Mouse (Mus musculus) embryonic facial prominence, embryonic 11.5 days (tissue): ENCODE measurements at regions not wholly inside any gene's neighbourhood (a gene's known extent, or its start where the extent isn't known, plus 50 kb on each side); places are given as distances from the start of the nearest gene placed in this dataset.
A peak's percentile ranks its signal among the peaks of the same experiment; 100 is the strongest.
"Not testable (repeated sequence)": the region's sequence is repeated elsewhere in the genome, so short reads cannot be mapped to it uniquely, and the experiment has no call there.

Experiments used
- ATAC-seq: fragments of 200-750 bp; cut with Nextera tagmentation; replicated peaks from 2 replicates; pipeline ENCODE4 v1.8.0; 2017; ENCODE audit warnings: low read depth; ENCODE audit not compliant: insufficient number of reproducible peaks, low FRiP score, low TSS enrichment
- DNase-seq: peaks from one replicate; pipeline ENCODE4 v3.0.0-alpha.2; 2015; ENCODE audit warnings: low spot score
- H3K27ac ChIP-seq: fragments of 300-500 bp; sonication (generic); replicated peaks from 2 replicates; pipeline ENCODE4 v1.5.1; 2014; ENCODE audit warnings: mild to moderate bottlenecking, low read depth, low read length, control low read depth
- H3K27me3 ChIP-seq: fragments of 300-500 bp; sonication (generic); 2 replicates; pipeline ENCODE4 v1.6.1; 2014; ENCODE audit warnings: mild to moderate bottlenecking, low read length, moderate library complexity, mixed read lengths; ENCODE audit not compliant: control insufficient read depth, insufficient read depth
- H3K36me3 ChIP-seq: fragments of 300-500 bp; sonication (generic); replicated peaks from 2 replicates; pipeline ENCODE4 v1.6.1; 2014; ENCODE audit warnings: low read depth, mild to moderate bottlenecking, low read length, moderate library complexity, mixed read lengths; ENCODE audit not compliant: control insufficient read depth, insufficient read depth
- H3K4me1 ChIP-seq: fragments of 300-500 bp; sonication (generic); 2 replicates; pipeline ENCODE4 v1.6.1; 2014; ENCODE audit warnings: low read length, mixed read lengths; ENCODE audit not compliant: control insufficient read depth, insufficient read depth
- H3K4me2 ChIP-seq: fragments of 300-500 bp; sonication (generic); 2 replicates; pipeline ENCODE4 v1.6.1; 2014; ENCODE audit warnings: low read depth, mild to moderate bottlenecking, control low read depth, low read length, moderate library complexity
- H3K4me3 ChIP-seq: fragments of 300-500 bp; sonication (generic); 2 replicates; pipeline ENCODE4 v1.5.1; 2014; ENCODE audit warnings: low read depth, low read length, control low read depth
- H3K9ac ChIP-seq: fragments of 300-500 bp; sonication (generic); replicated peaks from 2 replicates; pipeline ENCODE4 v1.6.1; 2014; ENCODE audit warnings: mild to moderate bottlenecking, control low read depth, low read length
- H3K9me3 ChIP-seq: fragments of 300-500 bp; sonication (generic); replicated peaks from 2 replicates; pipeline ENCODE4 v1.6.1; 2016; ENCODE audit warnings: mild to moderate bottlenecking, low read length, inconsistent platforms, mixed read lengths; ENCODE audit not compliant: control insufficient read depth
- WGBS: fragments of 180-500 bp; shearing (Covaris S2); extraction: QIAGEN DNeasy Blood & Tissue Kit; methylation state at CpG from one replicate; pipeline ENCODE4 v1.1.7; 2014; 5-methylcytosine and 5-hydroxymethylcytosine counted together

GRCm38 (mm10) chr10:56880154-56880591, 503.0 kb downstream of the Gja1 start:
- Histone ChIP-seq H3K9ac (no peak overlapping the region), H3K36me3 (no peaks in the 10 kb centered on the region), H3K4me1 (no peaks in the 10 kb centered on the region), H3K27me3 (no peaks in the 10 kb centered on the region), H3K9me3 (no peaks in the 10 kb centered on the region), H3K4me3 (no peak overlapping the region), H3K27ac (no peak overlapping the region), H3K4me2 (no peak overlapping the region)
- DNase-seq (no peak), ATAC-seq (no peak)
- WGBS: 78% methylated on average over 12 of the region's 12 CpGs

GRCm38 (mm10) chr10:56884456-56885410, 507.6 kb downstream of the Gja1 start:
- no peak overlapping the region for H3K4me3 ChIP-seq
- WGBS: 75% methylated on average over 4 of the region's 4 CpGs
- DNase-seq (peak; percentile 19), ATAC-seq (no peak)
- no peak overlapping the region for H3K27ac ChIP-seq
- H3K9me3 ChIP-seq: no peaks in the 10 kb centered on the region
- H3K4me1 ChIP-seq: no peaks in the 10 kb centered on the region
- no peaks in the 10 kb centered on the region for H3K27me3 ChIP-seq
- H3K9ac ChIP-seq: no peak overlapping the region
- no peaks in the 10 kb centered on the region for H3K36me3 ChIP-seq
- no peak overlapping the region for H3K4me2 ChIP-seq

DNA sequence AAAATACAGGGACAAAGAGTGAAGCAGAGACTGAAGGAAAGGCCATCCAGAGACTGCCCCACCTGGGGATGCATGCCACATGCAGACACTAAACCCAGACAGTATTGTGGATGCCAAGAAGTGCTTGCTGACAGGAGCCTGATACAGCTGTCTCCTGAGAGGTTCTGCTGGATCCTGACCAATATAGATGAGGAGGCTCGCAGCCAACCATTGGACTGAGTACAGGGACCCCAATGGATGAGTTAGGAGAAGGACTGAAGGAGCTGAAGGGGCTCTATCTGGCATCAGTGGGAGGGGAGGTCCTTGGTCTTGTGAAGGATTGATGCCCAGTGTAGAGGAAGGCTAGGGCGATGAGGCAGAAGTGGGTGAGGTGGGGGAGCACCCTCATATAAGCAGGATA, 514.4 kb downstream of the Gja1 start:
- ATAC-seq, DNase-seq: not testable (repeated sequence)
- WGBS: 88% methylated on average over 2 of the region's 2 CpGs

DNA sequence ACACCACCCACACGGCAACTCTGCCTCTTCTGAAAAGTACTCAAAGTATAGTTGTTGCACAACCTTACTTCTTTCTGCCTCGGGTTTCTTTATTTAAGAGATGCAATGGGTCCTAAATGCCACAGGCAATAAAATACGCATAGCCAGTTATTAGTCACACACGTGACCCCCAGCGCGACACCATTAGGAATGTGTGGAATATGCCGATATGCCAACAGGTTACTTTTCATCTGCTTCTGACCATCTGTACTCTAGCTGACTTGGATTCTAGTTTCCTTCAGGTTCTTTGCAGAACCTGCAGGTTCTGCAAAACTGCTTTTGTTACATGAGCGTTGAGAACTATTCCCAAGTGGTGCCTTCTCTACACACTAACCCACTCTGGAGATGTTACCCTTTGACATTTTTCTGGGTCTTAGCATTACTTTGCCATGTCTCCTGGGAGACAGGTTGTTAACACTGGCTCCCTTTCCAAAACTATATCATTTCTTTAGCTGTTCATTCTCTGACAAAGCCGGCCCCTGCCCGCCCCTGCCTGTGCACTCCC, 515.6 kb downstream of the Gja1 start:
- Histone ChIP-seq H3K27ac (no peak overlapping the region), H3K27me3 (no peaks in the 10 kb centered on the region), H3K4me3 (no peak overlapping the region), H3K4me1 (no peaks in the 10 kb centered on the region), H3K4me2 (no peak overlapping the region), H3K9ac (no peak overlapping the region), H3K36me3 (no peaks in the 10 kb centered on the region), H3K9me3 (no peaks in the 10 kb centered on the region)
- WGBS: 60% methylated on average over 10 of the region's 10 CpGs
- DNase-seq: no peak
- ATAC-seq: no peak

More for the DNA sequence above, 514.4 kb downstream of the Gja1 start:
- not testable (repeated sequence) for H3K4me3 ChIP-seq, H3K27me3 ChIP-seq, H3K27ac ChIP-seq, H3K4me1 ChIP-seq, H3K9me3 ChIP-seq, H3K4me2 ChIP-seq, H3K36me3 ChIP-seq, H3K9ac ChIP-seq

GRCm38 (mm10) chr10:56893210-56893705, 516.1 kb downstream of the Gja1 start:
- Histone ChIP-seq H3K9ac (no peak overlapping the region), H3K4me1 (no peaks in the 10 kb centered on the region), H3K4me2 (no peak overlapping the region), H3K27me3 (no peaks in the 10 kb centered on the region), H3K27ac (no peak overlapping the region), H3K36me3 (no peaks in the 10 kb centered on the region), H3K4me3 (no peak overlapping the region), H3K9me3 (no peaks in the 10 kb centered on the region)
- ATAC-seq (no peak), DNase-seq (peak; percentile 30)
- WGBS: 24% methylated on average over 8 of the region's 8 CpGs

GRCm38 (mm10) chr10:56899640-56900274, 522.6 kb downstream of the Gja1 start:
- Histone ChIP-seq H3K4me3 (no peak overlapping the region), H3K36me3 (no peaks in the 10 kb centered on the region), H3K4me1 (no peaks in the 10 kb centered on the region), H3K9ac (no peak overlapping the region), H3K27ac (no peak overlapping the region), H3K9me3 (no peaks in the 10 kb centered on the region), H3K4me2 (no peak overlapping the region), H3K27me3 (no peaks in the 10 kb centered on the region)
- DNase-seq: no peak
- WGBS: 68% methylated on average over 5 of the region's 5 CpGs
- ATAC-seq: no peak

GRCm38 (mm10) chr10:56900914-56901313, 523.8 kb downstream of the Gja1 start:
- Histone ChIP-seq H3K9ac (no peak overlapping the region), H3K4me1 (no peaks in the 10 kb centered on the region), H3K9me3 (no peaks in the 10 kb centered on the region), H3K4me2 (no peak overlapping the region), H3K4me3 (no peak overlapping the region), H3K27me3 (no peaks in the 10 kb centered on the region), H3K27ac (no peak overlapping the region), H3K36me3 (no peaks in the 10 kb centered on the region)
- ATAC-seq (no peak), DNase-seq (no peak)
- 92% methylated on average over 6 of the region's 6 CpGs for WGBS

- Histone ChIP-seq H3K9ac (no peak overlapping the region), H3K4me3 (no peak overlapping the region), H3K27ac (no peak overlapping the region), H3K4me2 (no peak overlapping the region), H3K4me1 (no peaks in the 10 kb centered on the region), H3K27me3 (no peaks in the 10 kb centered on the region), H3K36me3 (no peaks in the 10 kb centered on the region), H3K9me3 (no peaks in the 10 kb centered on the region)
- DNase-seq (no peak), ATAC-seq (no peak)
- 89% methylated on average over 1 of the region's 1 CpGs for WGBS
These were observed 535.6 kb downstream of the Gja1 start for GRCm38 (mm10) chr10:56912711-56913110.
